Mouse (Mus musculus): ENCODE measurements around the gene Camta1. TPM values are rescaled to one million over a fixed set of nuclear protein-coding genes. Genes with fewer than 3 reads are reported as not detected.

Gene Camta1
- polyA plus RNA-seq, 1 experiment from 2014 or later, result 159 TPM

- no peaks in the 10 kb centered on the region for H3K9me3 ChIP-seq (replicated peaks)
- no peak overlapping the region for H3K4me3 ChIP-seq
- H3K4me2 ChIP-seq, result peak overlapping the region; percentile 4; the same call in 1 of the 2 replicates
- H3K9ac ChIP-seq, result no peak overlapping the region
- no peak for ATAC-seq (ENCODE audit: insufficient number of reproducible peaks, low FRiP score)
- peak overlapping the region; percentile 10; the same call in 1 of the 2 replicates for H3K27ac ChIP-seq (ENCODE audit: poor library complexity, severe bottlenecking)
- 14% methylated on average over 10 of the region's 10 CpGs for whole genome bisulfite sequencing
- H3K36me3 ChIP-seq, result no peaks in the 10 kb centered on the region
- H3K4me1 ChIP-seq (replicated peaks), result peaks cover 53% of the 10 kb centered on the region
- H3K27me3 ChIP-seq (replicated peaks), result peaks cover 19% of the 10 kb centered on the region
Observed at GRCm38 (mm10) chr4:151138135-151138534, 723.5 kb downstream of the Camta1 start.

DNA sequence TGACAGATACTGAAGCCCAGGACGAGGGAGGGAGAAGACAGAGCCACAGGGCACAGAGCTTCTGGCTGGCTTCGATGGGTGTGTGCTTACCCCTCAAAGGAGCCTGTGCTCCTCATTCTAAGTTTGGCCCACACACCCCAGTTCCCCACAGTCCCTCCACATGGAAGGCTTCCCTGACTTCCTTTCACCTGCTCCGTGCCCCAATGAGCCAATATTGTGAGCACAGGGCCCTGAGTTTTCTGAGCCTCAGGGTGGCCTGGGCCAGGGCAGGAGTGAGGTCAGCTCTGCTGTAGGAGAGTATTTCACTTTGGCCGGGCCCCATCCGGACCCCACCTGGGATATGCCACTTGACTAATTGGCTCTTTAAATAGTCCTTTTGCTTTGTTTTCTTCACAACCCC is 724.0 kb downstream of the Camta1 start:
- H3K9me3 ChIP-seq (replicated peaks), result no peaks in the 10 kb centered on the region
- ATAC-seq (ENCODE audit: insufficient number of reproducible peaks, low FRiP score), result no peak
- no peaks in the 10 kb centered on the region for H3K36me3 ChIP-seq
- H3K4me2 ChIP-seq, result 0 out of 2 replicates have a peak overlapping the region, but pooled peaks have one; percentile 4
- peaks cover 23% of the 10 kb centered on the region for H3K27me3 ChIP-seq (replicated peaks)
- 0 out of 2 replicates have a peak overlapping the region, but pooled peaks have one; percentile 6 for H3K27ac ChIP-seq (ENCODE audit: poor library complexity, severe bottlenecking)
- WGBS, result 55% methylated on average over 5 of the region's 5 CpGs
- H3K9ac ChIP-seq, result no peak overlapping the region
- H3K4me3 ChIP-seq, result no peak overlapping the region
- peaks cover 55% of the 10 kb centered on the region for H3K4me1 ChIP-seq (replicated peaks)

- WGBS, result 82% methylated on average over 8 of the region's 8 CpGs
- Histone ChIP-seq H3K9me3 (replicated peaks) (no peaks in the 10 kb centered on the region), H3K4me2 (no peak overlapping the region), H3K36me3 (no peaks in the 10 kb centered on the region), H3K27ac (ENCODE audit: poor library complexity, severe bottlenecking) (no peak overlapping the region), H3K4me1 (replicated peaks) (peaks cover 56% of the 10 kb centered on the region), H3K27me3 (replicated peaks) (peaks cover 35% of the 10 kb centered on the region), H3K4me3 (no peak overlapping the region), H3K9ac (no peak overlapping the region)
- no peak for ATAC-seq (ENCODE audit: insufficient number of reproducible peaks, low FRiP score)
Observed at GRCm38 (mm10) chr4:151135491-151135890, 726.2 kb downstream of the Camta1 start.

GRCm38 (mm10) chr4:151133760-151134159 is 727.9 kb downstream of the Camta1 start:
- H3K27me3 ChIP-seq (replicated peaks), result peaks cover 30% of the 10 kb centered on the region
- no peak overlapping the region for H3K4me2 ChIP-seq
- peaks cover 44% of the 10 kb centered on the region for H3K4me1 ChIP-seq (replicated peaks)
- H3K9ac ChIP-seq, result no peak overlapping the region
- H3K4me3 ChIP-seq, result no peak overlapping the region
- H3K27ac ChIP-seq (ENCODE audit: poor library complexity, severe bottlenecking), result no peak overlapping the region
- WGBS, result 47% methylated on average over 4 of the region's 4 CpGs
- no peaks in the 10 kb centered on the region for H3K36me3 ChIP-seq
- peak; percentile 20; the same call in 1 of the 2 replicates for ATAC-seq (ENCODE audit: insufficient number of reproducible peaks, low FRiP score)
- H3K9me3 ChIP-seq (replicated peaks), result no peaks in the 10 kb centered on the region

DNA sequence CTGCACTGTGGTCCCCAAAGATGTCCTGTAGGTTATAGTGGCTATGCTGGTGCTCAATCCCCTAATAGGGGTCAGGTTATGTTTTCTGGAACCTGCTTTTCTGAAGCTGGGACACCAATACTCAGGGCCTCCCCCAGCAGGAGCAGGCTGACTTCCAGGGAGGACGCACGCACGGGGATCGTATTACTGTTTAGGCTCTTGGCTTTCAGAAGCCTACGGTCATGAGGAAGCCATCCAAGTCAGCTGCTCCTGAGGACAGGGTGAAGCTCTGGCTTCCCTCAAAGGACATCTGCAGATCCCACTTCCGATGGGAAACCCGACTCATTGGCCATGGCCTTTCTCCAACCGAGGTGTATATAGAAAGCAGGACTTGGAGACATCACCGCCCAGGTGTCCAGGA is 729.2 kb downstream of the Camta1 start:
- no peak overlapping the region for H3K9ac ChIP-seq
- H3K9me3 ChIP-seq (replicated peaks), result no peaks in the 10 kb centered on the region
- H3K4me1 ChIP-seq (replicated peaks), result peaks cover 36% of the 10 kb centered on the region
- peaks cover 30% of the 10 kb centered on the region for H3K27me3 ChIP-seq (replicated peaks)
- no peak overlapping the region for H3K4me3 ChIP-seq
- WGBS, result 63% methylated on average over 9 of the region's 9 CpGs
- H3K36me3 ChIP-seq, result no peaks in the 10 kb centered on the region
- no peak for ATAC-seq (ENCODE audit: insufficient number of reproducible peaks, low FRiP score)
- no peak overlapping the region for H3K27ac ChIP-seq (ENCODE audit: poor library complexity, severe bottlenecking)
- no peak overlapping the region for H3K4me2 ChIP-seq

- 53% methylated on average over 9 of the region's 9 CpGs for WGBS
- no peak overlapping the region for H3K4me3 ChIP-seq
- no peak overlapping the region for H3K4me2 ChIP-seq
- no peak overlapping the region for H3K27ac ChIP-seq (ENCODE audit: poor library complexity, severe bottlenecking)
- no peak overlapping the region for H3K9ac ChIP-seq
- no peaks in the 10 kb centered on the region for H3K9me3 ChIP-seq (replicated peaks)
- H3K4me1 ChIP-seq (replicated peaks), result peaks cover 40% of the 10 kb centered on the region
- ATAC-seq (ENCODE audit: insufficient number of reproducible peaks, low FRiP score), result no peak
- H3K36me3 ChIP-seq, result no peaks in the 10 kb centered on the region
- H3K27me3 ChIP-seq (replicated peaks), result peaks cover 30% of the 10 kb centered on the region
Observed at GRCm38 (mm10) chr4:151130756-151131490, 730.8 kb downstream of the Camta1 start.

- Histone ChIP-seq H3K4me3 (peak overlapping the region; percentile 66), H3K27me3 (replicated peaks) (peaks cover 30% of the 10 kb centered on the region), H3K27ac (ENCODE audit: poor library complexity, severe bottlenecking) (no peak overlapping the region), H3K4me2 (peak overlapping the region; percentile 90), H3K9me3 (replicated peaks) (no peaks in the 10 kb centered on the region), H3K4me1 (replicated peaks) (peaks cover 47% of the 10 kb centered on the region), H3K36me3 (no peaks in the 10 kb centered on the region), H3K9ac (peak overlapping the region; percentile 84)
- no peak for ATAC-seq (ENCODE audit: insufficient number of reproducible peaks, low FRiP score)
- 63% methylated on average over 16 of the region's 16 CpGs for WGBS
Observed at GRCm38 (mm10) chr4:151129725-151130557, 731.7 kb downstream of the Camta1 start.

DNA sequence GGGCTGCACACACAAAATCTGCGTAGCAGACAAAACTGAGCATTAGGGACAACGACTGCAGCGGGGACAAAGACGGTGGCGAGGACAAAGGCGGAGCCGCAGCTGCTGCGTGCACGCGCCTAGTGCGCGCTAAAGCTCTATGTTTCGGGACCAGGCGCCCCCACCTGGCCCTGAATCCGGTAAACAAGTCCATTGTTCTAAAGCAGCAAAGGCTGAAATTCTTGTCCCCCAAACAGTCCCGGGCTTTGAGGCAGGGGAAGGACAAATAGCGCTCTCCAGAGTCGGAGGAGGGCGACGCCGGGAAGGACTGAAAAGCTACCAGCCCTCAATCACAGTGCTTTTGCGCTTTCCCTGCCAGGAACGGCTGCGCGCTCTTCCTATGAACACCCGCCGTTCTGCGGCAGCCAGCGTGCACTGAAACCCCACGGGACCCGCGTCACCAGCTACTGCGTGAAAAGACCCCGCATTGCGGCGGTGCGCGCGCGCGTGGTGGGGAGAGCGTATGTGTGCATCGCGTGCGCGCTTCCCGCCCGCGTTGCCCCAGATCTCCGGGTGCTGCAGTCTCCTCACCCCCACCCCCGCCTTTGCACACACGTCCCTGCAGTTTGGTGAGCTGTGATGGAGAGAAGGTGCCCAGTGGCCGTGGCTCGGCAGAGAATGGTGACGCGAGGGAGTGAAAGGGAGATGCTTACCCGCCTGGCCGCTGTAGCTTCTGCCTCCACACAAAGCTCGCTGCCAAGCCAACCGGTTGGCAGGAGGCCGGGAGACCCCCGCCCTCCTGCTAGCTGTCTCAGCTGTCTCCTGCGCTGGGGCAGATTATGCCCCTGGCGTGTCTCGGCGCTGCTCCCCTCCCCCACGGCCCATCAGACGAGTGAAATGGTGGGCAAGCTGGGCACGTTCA is 732.8 kb downstream of the Camta1 start:
- H3K36me3 ChIP-seq, result no peaks in the 10 kb centered on the region
- H3K27ac ChIP-seq (ENCODE audit: poor library complexity, severe bottlenecking), result peak overlapping the region; percentile 82
- H3K9ac ChIP-seq, result peak overlapping the region; percentile 84
- under 1% methylated on average over 69 of the region's 69 CpGs for WGBS
- peaks cover 27% of the 10 kb centered on the region; the same call in 1 of the 2 replicates for H3K27me3 ChIP-seq (replicated peaks)
- H3K4me2 ChIP-seq, result peak overlapping the region; percentile 90
- H3K9me3 ChIP-seq (replicated peaks), result no peaks in the 10 kb centered on the region
- H3K4me1 ChIP-seq (replicated peaks), result peaks cover 51% of the 10 kb centered on the region
- H3K4me3 ChIP-seq, result peak overlapping the region; percentile 66
- peak; percentile 65 for ATAC-seq (ENCODE audit: insufficient number of reproducible peaks, low FRiP score)

GRCm38 (mm10) chr4:151127636-151128548 is 733.8 kb downstream of the Camta1 start:
- H3K27ac ChIP-seq (ENCODE audit: poor library complexity, severe bottlenecking), result peak overlapping the region; percentile 82
- 0 out of 2 replicates have a peak, but pooled peaks cover 21% of the 10 kb centered on the region for H3K27me3 ChIP-seq (replicated peaks)
- H3K4me2 ChIP-seq, result peak overlapping the region; percentile 90
- peak overlapping the region; percentile 84 for H3K9ac ChIP-seq
- peak overlapping the region; percentile 66 for H3K4me3 ChIP-seq
- no peaks in the 10 kb centered on the region for H3K36me3 ChIP-seq
- peaks cover 47% of the 10 kb centered on the region for H3K4me1 ChIP-seq (replicated peaks)
- peak; percentile 49; the same call in 1 of the 2 replicates for ATAC-seq (ENCODE audit: insufficient number of reproducible peaks, low FRiP score)
- no peaks in the 10 kb centered on the region for H3K9me3 ChIP-seq (replicated peaks)
- WGBS, result 10% methylated on average over 10 of the region's 10 CpGs

DNA sequence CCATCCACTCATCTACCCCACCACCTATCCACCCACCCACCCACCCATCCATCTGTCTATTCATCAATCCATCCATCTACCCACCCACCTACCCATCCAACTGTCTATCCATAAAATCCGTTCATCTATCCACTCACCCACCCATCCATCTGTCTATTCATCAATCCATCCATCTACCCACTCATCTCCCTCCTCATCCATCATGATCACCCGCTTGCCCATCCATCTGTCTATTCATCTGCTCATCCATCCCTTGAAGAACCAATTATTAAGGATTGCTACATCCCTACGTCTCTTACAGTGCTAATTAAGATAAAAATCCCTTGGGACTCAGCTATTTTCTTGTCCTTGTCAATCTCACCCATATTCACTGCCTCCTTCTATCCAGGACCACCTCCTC is 742.8 kb downstream of the Camta1 start:
- Histone ChIP-seq H3K9me3 (replicated peaks) (no peaks in the 10 kb centered on the region), H3K36me3 (no peaks in the 10 kb centered on the region)

More for the DNA sequence above, 742.8 kb downstream of the Camta1 start:
- peaks cover 20% of the 10 kb centered on the region for H3K4me1 ChIP-seq (replicated peaks)
- ATAC-seq (ENCODE audit: insufficient number of reproducible peaks, low FRiP score), result no peak
- H3K27ac ChIP-seq (ENCODE audit: poor library complexity, severe bottlenecking), result no peak overlapping the region
- H3K4me3 ChIP-seq, result no peak overlapping the region
- no peaks in the 10 kb centered on the region; the same call in 1 of the 2 replicates for H3K27me3 ChIP-seq (replicated peaks)
- no peak overlapping the region for H3K4me2 ChIP-seq
- 76% methylated on average over 3 of the region's 3 CpGs for WGBS
- H3K9ac ChIP-seq, result no peak overlapping the region

Measured in heart, embryonic 12.5 days (tissue).